Mouse (Mus musculus): ENCODE measurements around the gene Macrod2.

- TF ChIP-seq CTCF (IDR thresholded peaks at IDR 0.05; ENCODE audit: low read depth) (no peak), EP300 (optimal IDR thresholded peaks at IDR 0.05) (no peak)
Measured at GRCm38 (mm10) chr2:140476891-140477290, 81.8 kb downstream of the Macrod2 start.

All from stomach, postnatal 0 days (tissue).